In genomic region chr10:125725077-125725680, GRCm38 (mm10) we compare ENCODE assay signal across 8 mouse cellular contexts.
DNase-seq lines count a peak whose midpoint lies in the region; ATAC-seq lines count a peak whose summit lies in the region.

No protein-coding gene starts in this region.

- H3K27me3 ChIP-seq in forebrain, embryonic 12.5 days: no peaks in the 10 kb centered on the region
- H3K27me3 ChIP-seq in liver, embryonic 11.5 days (replicated peaks; ENCODE audit: control insufficient read depth, insufficient read depth, low read length): no peaks in the 10 kb centered on the region
- H3K27me3 ChIP-seq in neural tube, embryonic 12.5 days (replicated peaks): no peaks in the 10 kb centered on the region

- WGBS in forebrain, embryonic 12.5 days: 35% methylated on average over 18 of the region's 18 CpGs
- WGBS in liver, embryonic 11.5 days: 30% methylated on average over 18 of the region's 18 CpGs
- 34% methylated on average over 18 of the region's 18 CpGs for WGBS in neural tube, embryonic 12.5 days

- H3K27ac ChIP-seq in forebrain, embryonic 12.5 days: no peak overlapping the region
- H3K27ac ChIP-seq in liver, embryonic 11.5 days (ENCODE audit: low read depth, low read length): no peak overlapping the region
- H3K27ac ChIP-seq in neural tube, embryonic 12.5 days: no peak overlapping the region

- DNase-seq in B cell, adult 2 months: peak; percentile 23 to 37
- peak; percentile 45 for DNase-seq in adrenal gland, postnatal 25 days
- DNase-seq in heart, postnatal 14 days: peak; percentile 37 to 53
- peak; percentile 74 to 84 for DNase-seq in kidney, postnatal 4 days
- no peak for DNase-seq in liver, embryonic 11.5 days (ENCODE audit: low spot score)
- DNase-seq in testis, postnatal 10 days (ENCODE audit: low spot score): peak; percentile 74

- H3K9me3 ChIP-seq in forebrain, embryonic 12.5 days: no peaks in the 10 kb centered on the region
- no peaks in the 10 kb centered on the region for H3K9me3 ChIP-seq in liver, embryonic 11.5 days (ENCODE audit: control insufficient read depth, low read length)
- no peaks in the 10 kb centered on the region for H3K9me3 ChIP-seq in neural tube, embryonic 12.5 days

- H3K4me1 ChIP-seq in forebrain, embryonic 12.5 days: peaks cover 3% of the 10 kb centered on the region; the same call in 1 of the 2 replicates
- no peaks in the 10 kb centered on the region for H3K4me1 ChIP-seq in liver, embryonic 11.5 days (replicated peaks; ENCODE audit: control insufficient read depth, insufficient read depth, low read length)
- H3K4me1 ChIP-seq in neural tube, embryonic 12.5 days: no peaks in the 10 kb centered on the region

- H3K4me3 ChIP-seq in forebrain, embryonic 12.5 days (replicated peaks): no peak overlapping the region
- H3K4me3 ChIP-seq in liver, embryonic 11.5 days (ENCODE audit: low read depth, low read length): no peak overlapping the region
- H3K4me3 ChIP-seq in neural tube, embryonic 12.5 days: no peak overlapping the region

- no peaks in the 10 kb centered on the region for H3K36me3 ChIP-seq in forebrain, embryonic 12.5 days (replicated peaks)
- no peaks in the 10 kb centered on the region for H3K36me3 ChIP-seq in liver, embryonic 11.5 days (ENCODE audit: control insufficient read depth, insufficient read depth, low read length)
- H3K36me3 ChIP-seq in neural tube, embryonic 12.5 days: no peaks in the 10 kb centered on the region

- no peak overlapping the region for H3K4me2 ChIP-seq in forebrain, embryonic 12.5 days
- no peak overlapping the region for H3K4me2 ChIP-seq in liver, embryonic 11.5 days
- H3K4me2 ChIP-seq in neural tube, embryonic 12.5 days (replicated peaks): peak overlapping the region; percentile 24; the same call in 1 of the 2 replicates

- peak; percentile 90 for ATAC-seq in forebrain, embryonic 12.5 days (ENCODE audit: low FRiP score)
- peak; percentile 62; the same call in 1 of the 2 replicates for ATAC-seq in liver, embryonic 11.5 days (replicated peaks; ENCODE audit: low FRiP score)
- peak; percentile 95 for ATAC-seq in neural tube, embryonic 12.5 days (ENCODE audit: low FRiP score, low read depth)

- intact Hi-C loops in heart, postnatal 14 days (cut with DNase I): loop anchor here (5.0 to 10.0 kb wide), 2 partner anchors 270 to 807 kb away; no protein-coding TSS in a partner anchor

- no peak overlapping the region for H3K9ac ChIP-seq in forebrain, embryonic 12.5 days
- H3K9ac ChIP-seq in liver, embryonic 11.5 days (ENCODE audit: low read depth, low read length): no peak overlapping the region
- H3K9ac ChIP-seq in neural tube, embryonic 12.5 days: no peak overlapping the region
